Mouse (Mus musculus) embryonic fibroblast, embryonic 13.5 days (primary cell): ENCODE measurements around the gene Higd2a. TPM values are rescaled to one million over a fixed set of nuclear protein-coding genes. Genes with fewer than 3 reads are reported as not detected.

Experiments used
- H3K27ac ChIP-seq: 2 replicates; pipeline ENCODE4 v1.5.1; 2012; ENCODE audit warnings: low read length, control low read depth, inconsistent platforms; ENCODE audit not compliant: insufficient read depth
- H3K4me1 ChIP-seq: 2 replicates; pipeline ENCODE4 v1.6.1; 2011; ENCODE audit warnings: low read length; ENCODE audit not compliant: control insufficient read depth, insufficient read depth
- H3K4me3 ChIP-seq: 2 replicates; pipeline ENCODE4 v1.5.1; 2011; ENCODE audit warnings: mild to moderate bottlenecking, control low read depth, low read length; ENCODE audit not compliant: insufficient read depth
- CTCF ChIP-seq: IDR thresholded peaks from 2 replicates; pipeline ENCODE4 v1.5.1; 2011; ENCODE audit warnings: mild to moderate bottlenecking, control low read depth, low read length, moderate library complexity, borderline replicate concordance; ENCODE audit not compliant: insufficient read depth
- POLR2A ChIP-seq: IDR thresholded peaks from 2 replicates; pipeline ENCODE4 v1.6.1; 2011; ENCODE audit warnings: low read depth, mild to moderate bottlenecking, control low read depth, low read length, moderate library complexity
- polyA plus RNA-seq: library from polyadenylated mRNA; stranded (reverse); fragments of >200 nt; gene quantifications from 2 replicates; pipeline ENCODE4 v1.2.4, GENCODE M21; 2011; ENCODE audit warnings: low read depth; ENCODE audit not compliant: missing spikeins, insufficient read length

Higd2a gene
- polyA plus RNA-seq, 1 experiment: 79.3 TPM

- no peak for TF ChIP-seq CTCF
- TF ChIP-seq POLR2A: no peak
- Histone ChIP-seq H3K4me1 (0 out of 2 replicates have a peak, but pooled peaks cover 2% of the 10 kb centered on the region), H3K4me3 (no peak overlapping the region), H3K27ac (no peak overlapping the region)
These were observed 12.1 kb upstream of the Higd2a start for GRCm38 (mm10) chr13:54577652-54578507.

GRCm38 (mm10) chr13:54581385-54581784 is 8.6 kb upstream of the Higd2a start:
- Histone ChIP-seq H3K27ac (no peak overlapping the region), H3K4me3 (no peak overlapping the region), H3K4me1 (no peaks in the 10 kb centered on the region)
- TF ChIP-seq CTCF (no peak), POLR2A (no peak)

GRCm38 (mm10) chr13:54582126-54582525 is 7.9 kb upstream of the Higd2a start:
- no peak overlapping the region for H3K27ac ChIP-seq
- no peaks in the 10 kb centered on the region for H3K4me1 ChIP-seq
- H3K4me3 ChIP-seq: no peak overlapping the region
- TF ChIP-seq CTCF: no peak
- TF ChIP-seq POLR2A: no peak

- Histone ChIP-seq H3K4me3 (no peak overlapping the region), H3K4me1 (no peaks in the 10 kb centered on the region), H3K27ac (no peak overlapping the region)
- TF ChIP-seq POLR2A: no peak
- TF ChIP-seq CTCF: no peak
These were observed 7.1 kb upstream of the Higd2a start for GRCm38 (mm10) chr13:54582860-54583259.

- H3K4me3 ChIP-seq: no peak overlapping the region
- no peak overlapping the region for H3K27ac ChIP-seq
- TF ChIP-seq CTCF (no peak), POLR2A (no peak)
- peaks cover 3% of the 10 kb centered on the region; the same call in 1 of the 2 replicates for H3K4me1 ChIP-seq
These were observed 4.2 kb upstream of the Higd2a start for GRCm38 (mm10) chr13:54585831-54586230.

GRCm38 (mm10) chr13:54589414-54589995 is 502 bp upstream of the Higd2a start:
- H3K27ac ChIP-seq: no peak overlapping the region; the same call in 1 of the 2 replicates
- H3K4me3 ChIP-seq: peak overlapping the region; percentile 88
- peaks cover 7% of the 10 kb centered on the region for H3K4me1 ChIP-seq
- no peak; the same call in 1 of the 2 replicates for TF ChIP-seq POLR2A
- no peak for TF ChIP-seq CTCF

- TF ChIP-seq POLR2A (no peak), CTCF (no peak)
- Histone ChIP-seq H3K4me3 (0 out of 2 replicates have a peak overlapping the region, but pooled peaks have one; percentile 79), H3K4me1 (peaks cover 7% of the 10 kb centered on the region), H3K27ac (0 out of 2 replicates have a peak overlapping the region, but pooled peaks have one; percentile 82)
These were observed 1.9 kb downstream of the Higd2a start for GRCm38 (mm10) chr13:54591776-54592356.

- no peak for TF ChIP-seq POLR2A
- no peak for TF ChIP-seq CTCF
- H3K4me1 ChIP-seq: peaks cover 5% of the 10 kb centered on the region
- H3K4me3 ChIP-seq: no peak overlapping the region
- H3K27ac ChIP-seq: no peak overlapping the region
These were observed 3.6 kb downstream of the Higd2a start for GRCm38 (mm10) chr13:54593617-54594016.

- Histone ChIP-seq H3K27ac (peak overlapping the region; percentile 17; the same call in 1 of the 2 replicates), H3K4me3 (no peak overlapping the region), H3K4me1 (peaks cover 4% of the 10 kb centered on the region)
- TF ChIP-seq CTCF: no peak
- TF ChIP-seq POLR2A: no peak
These were observed 6.2 kb downstream of the Higd2a start for GRCm38 (mm10) chr13:54596107-54596690.

- Histone ChIP-seq H3K27ac (peak overlapping the region; percentile 17; the same call in 1 of the 2 replicates), H3K4me3 (no peak overlapping the region), H3K4me1 (peaks cover 2% of the 10 kb centered on the region)
- TF ChIP-seq CTCF: no peak
- no peak for TF ChIP-seq POLR2A
These were observed 6.9 kb downstream of the Higd2a start for GRCm38 (mm10) chr13:54596870-54597269.
